ENCODE assay signal across 1 mouse cellular context in the genomic region with DNA sequence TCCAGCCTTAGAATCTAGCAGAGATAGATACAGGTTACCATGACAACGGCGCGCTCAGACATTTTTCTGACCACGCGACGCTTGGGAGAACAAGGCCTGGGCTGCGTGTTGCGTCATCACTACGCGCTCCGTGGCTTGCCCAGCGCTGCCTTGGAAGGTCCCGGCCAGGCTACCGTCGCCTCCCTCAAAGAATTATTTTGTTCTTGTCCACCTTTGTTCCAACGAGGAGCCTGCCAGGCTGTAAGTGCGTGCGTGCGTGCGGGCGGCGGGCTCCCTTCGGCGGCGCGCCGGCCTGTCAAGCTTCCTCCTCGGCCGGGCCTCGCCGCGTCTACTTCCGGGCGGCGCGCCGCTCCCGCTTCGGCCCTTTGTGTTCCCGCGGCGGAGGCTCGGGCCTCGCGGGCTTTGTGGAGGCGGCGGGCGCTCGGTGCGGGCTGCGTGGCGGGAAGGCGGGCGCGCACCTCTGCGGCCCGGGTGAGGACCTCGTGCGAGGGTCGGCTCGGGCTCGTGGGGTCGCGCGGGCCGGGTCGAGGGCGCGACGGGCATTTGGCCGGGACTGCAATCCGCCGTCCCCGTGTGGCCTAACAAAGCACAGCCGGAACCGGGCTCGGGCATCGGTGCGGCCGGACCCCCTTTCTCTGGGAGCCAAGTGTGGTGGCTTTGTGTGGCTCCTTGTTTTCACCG.
TF ChIP-seq lines count a peak whose summit lies in the region.

A gene (plus strand): TSS at position 93 of the 681 bp plus-strand sequence.

TF ChIP-seq in myocyte, 11 proteins besides CTCF, POLR2A, EP300 and RAD21 (continued from another document):
- no peak for TF ChIP-seq TCF12 (IDR thresholded peaks at IDR 0.05; ENCODE audit: insufficient read depth, poor library complexity, severe bottlenecking)
- no peak for TF ChIP-seq USF1 (IDR thresholded peaks at IDR 0.05; ENCODE audit: low read depth)
- no peak for TF ChIP-seq TCF3 (IDR thresholded peaks at IDR 0.05; ENCODE audit: insufficient read length, low read depth)
- no peak for TF ChIP-seq POLR2AphosphoS2 (IDR thresholded peaks at IDR 0.05; ENCODE audit: insufficient read length, low read depth)
- TF ChIP-seq REST (IDR thresholded peaks at IDR 0.05; ENCODE audit: insufficient read depth, insufficient read length): no peak
TF ChIP-seq in myocyte: peak in this region for 4.
